Mouse (Mus musculus) hindbrain, postnatal 0 days (tissue): ENCODE data around the gene Pctp. TPM values are rescaled to one million over a fixed set of nuclear protein-coding genes. Genes with fewer than 3 reads are reported as not detected.
A peak's percentile ranks its signal among the peaks of the same experiment; 100 is the strongest.

Experiments
- ATAC-seq: fragments of 200-750 bp; cut with Nextera tagmentation; 2 replicates; pipeline ENCODE4 v1.8.0; 2017; ENCODE audit warnings: mild to moderate bottlenecking, moderate TSS enrichment, moderate library complexity
- DNase-seq: peaks from one replicate; pipeline ENCODE4 v3.0.0-alpha.2; 2015; ENCODE audit warnings: low spot score
- H3K27ac ChIP-seq: fragments of 300-500 bp; sonication (generic); 2 replicates; pipeline ENCODE4 v1.5.1; 2014; ENCODE audit warnings: mild to moderate bottlenecking
- H3K27me3 ChIP-seq: fragments of 300-500 bp; sonication (generic); 2 replicates; pipeline ENCODE4 v1.6.1; 2014; ENCODE audit warnings: low read length, mixed read lengths; ENCODE audit not compliant: insufficient read depth
- H3K36me3 ChIP-seq: fragments of 300-500 bp; sonication (generic); 2 replicates; pipeline ENCODE4 v1.6.1; 2014; ENCODE audit warnings: low read length, mixed read lengths; ENCODE audit not compliant: insufficient read depth
- H3K4me1 ChIP-seq: fragments of 300-500 bp; sonication (generic); 2 replicates; pipeline ENCODE4 v1.6.1; 2014; ENCODE audit warnings: antibody characterized with exemption, low read length, mixed read lengths; ENCODE audit not compliant: insufficient read depth
- H3K4me2 ChIP-seq: fragments of 300-500 bp; sonication (generic); 2 replicates; pipeline ENCODE4 v1.6.1; 2014; ENCODE audit warnings: low read depth, mild to moderate bottlenecking, low read length, moderate library complexity, mixed read lengths
- H3K4me3 ChIP-seq: fragments of 300-500 bp; sonication (generic); 2 replicates; pipeline ENCODE4 v1.5.1; 2014; ENCODE audit warnings: low read length
- H3K9ac ChIP-seq: fragments of 300-500 bp; sonication (generic); replicated peaks from 2 replicates; pipeline ENCODE4 v1.6.1; 2014; ENCODE audit warnings: mild to moderate bottlenecking, low read length, moderate library complexity, mixed read lengths
- H3K9me3 ChIP-seq: fragments of 300-500 bp; sonication (generic); 2 replicates; pipeline ENCODE4 v1.6.1; 2016; ENCODE audit warnings: low read length, mixed read lengths
- CTCF ChIP-seq: IDR thresholded peaks from 2 replicates; pipeline ENCODE4 v1.5.1; 2016; ENCODE audit warnings: antibody characterized with exemption, control low read depth, low read depth
- WGBS: fragments of 180-500 bp; shearing (Covaris S2); extraction: QIAGEN DNeasy Blood & Tissue Kit; methylation state at CpG from one replicate; pipeline ENCODE4 v1.1.7; 2014; 5-methylcytosine and 5-hydroxymethylcytosine counted together
- polyA plus RNA-seq: library from polyadenylated mRNA; unstranded; fragments of >200 nt; fragmentation: Nextera tagmentation; extraction: Ambion mirVana; gene quantifications from 2 replicates; pipeline ENCODE4 v1.2.1, GENCODE M21; 2015
- total RNA-seq: library from RNA; depleted of rRNA; stranded (reverse); fragments of >200 nt; gene quantifications from 2 replicates; pipeline ENCODE4 v1.2.3, GENCODE M21; 2014; rRNA removed

Gene Pctp
- total and polyA plus RNA-seq, 2 experiments from 2014 or later = 0.42 to 1.5 TPM

- Histone ChIP-seq H3K9me3 (no peaks in the 10 kb centered on the region), H3K27me3 (no peaks in the 10 kb centered on the region), H3K36me3 (no peaks in the 10 kb centered on the region), H3K4me2 (no peak overlapping the region), H3K9ac (no peak overlapping the region), H3K27ac (no peak overlapping the region), H3K4me3 (no peak overlapping the region), H3K4me1 (no peaks in the 10 kb centered on the region)
- 76% methylated on average over 4 of the region's 4 CpGs for WGBS
- no peak for TF ChIP-seq CTCF
- DNase-seq = no peak
- ATAC-seq = no peak
Observed at GRCm38 (mm10) chr11:89969131-89969530, 33.6 kb downstream of the Pctp start.

DNA sequence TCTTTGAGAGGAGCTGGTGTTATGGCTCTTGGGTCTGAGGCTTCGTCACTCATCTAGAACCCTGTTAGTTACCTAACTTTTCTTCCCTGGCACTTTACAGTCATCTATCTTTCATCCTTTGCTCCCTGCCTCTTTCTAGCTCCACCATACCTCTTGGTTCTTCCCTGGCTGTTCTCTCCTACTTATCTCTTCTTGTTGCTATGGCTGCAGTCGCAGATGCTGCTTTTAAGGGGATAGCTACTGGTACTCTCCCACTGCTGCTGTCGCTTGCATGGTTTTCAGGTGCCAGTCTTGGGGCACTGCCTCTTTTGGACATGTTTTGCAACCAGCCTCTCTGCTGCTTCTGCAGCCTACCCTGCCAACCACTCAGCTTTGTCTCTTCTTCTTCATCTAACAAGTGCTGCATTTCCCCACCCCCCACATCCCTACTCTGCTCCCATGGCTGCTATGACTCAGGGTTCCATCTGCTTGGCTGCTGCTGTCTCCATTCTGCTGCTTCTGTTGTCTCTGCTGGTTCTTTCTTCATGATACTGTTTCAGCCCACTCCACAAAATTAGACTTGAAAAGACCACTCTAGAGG lies 51.9 kb downstream of the Pctp start:
- Histone ChIP-seq H3K4me1 (no peaks in the 10 kb centered on the region), H3K27me3 (no peaks in the 10 kb centered on the region), H3K36me3 (no peaks in the 10 kb centered on the region), H3K9me3 (no peaks in the 10 kb centered on the region), H3K9ac (no peak overlapping the region), H3K4me2 (no peak overlapping the region), H3K4me3 (no peak overlapping the region), H3K27ac (no peak overlapping the region)
- TF ChIP-seq CTCF = no peak
- 87% methylated on average over 3 of the region's 3 CpGs for WGBS
- DNase-seq (no peak), ATAC-seq (no peak)

DNA sequence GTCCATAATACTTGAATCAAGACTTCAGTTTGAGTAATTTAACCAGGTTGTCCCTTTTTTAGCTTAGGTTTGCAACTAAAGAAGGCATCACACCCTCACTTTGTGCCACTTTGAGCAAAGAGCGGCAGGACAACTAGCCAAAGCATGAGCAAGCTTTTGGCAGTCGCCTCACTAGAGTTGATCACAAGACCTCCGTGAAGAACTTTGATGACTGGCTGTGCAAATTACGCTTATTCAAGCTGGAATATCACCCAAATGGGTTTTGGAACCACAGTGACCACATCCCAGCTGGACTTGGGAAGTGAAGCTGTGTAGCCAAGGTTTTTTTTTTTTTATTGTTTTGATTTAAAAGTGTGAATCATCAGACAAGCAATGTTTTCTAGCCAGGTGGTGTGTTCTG lies 54.9 kb downstream of the Pctp start:
- H3K36me3 ChIP-seq = no peaks in the 10 kb centered on the region
- H3K27me3 ChIP-seq = no peaks in the 10 kb centered on the region
- WGBS = 88% methylated on average over 4 of the region's 4 CpGs
- H3K9ac ChIP-seq = no peak overlapping the region
- no peak for TF ChIP-seq CTCF
- no peak overlapping the region for H3K4me3 ChIP-seq
- H3K4me2 ChIP-seq = no peak overlapping the region
- H3K27ac ChIP-seq = no peak overlapping the region
- DNase-seq (no peak), ATAC-seq (no peak)
- no peaks in the 10 kb centered on the region for H3K4me1 ChIP-seq
- H3K9me3 ChIP-seq = no peaks in the 10 kb centered on the region

DNA sequence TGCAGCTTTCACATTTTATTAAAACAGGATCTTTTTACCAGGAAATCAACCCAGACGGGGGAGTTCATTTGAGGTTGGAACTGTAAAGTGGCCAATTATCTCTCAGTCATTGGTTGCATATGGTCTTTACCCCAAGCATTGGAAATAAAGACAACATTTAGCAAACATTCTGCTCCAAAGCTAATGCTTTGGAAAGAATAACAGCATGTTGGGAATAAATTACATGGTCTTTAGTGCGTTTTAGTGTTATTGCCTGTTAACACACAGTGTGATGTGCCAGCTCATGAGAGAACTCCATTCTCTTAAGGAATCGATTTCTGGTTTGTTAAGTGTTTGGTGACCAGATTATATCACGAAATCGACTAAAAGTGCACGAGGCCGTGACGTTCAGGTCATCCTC lies 57.5 kb downstream of the Pctp start:
- no peak overlapping the region for H3K9ac ChIP-seq
- no peak for TF ChIP-seq CTCF
- H3K4me3 ChIP-seq = no peak overlapping the region
- ATAC-seq (no peak), DNase-seq (no peak)
- no peaks in the 10 kb centered on the region for H3K27me3 ChIP-seq
- H3K4me1 ChIP-seq = no peaks in the 10 kb centered on the region
- no peak overlapping the region for H3K27ac ChIP-seq
- H3K4me2 ChIP-seq = no peak overlapping the region
- H3K36me3 ChIP-seq = no peaks in the 10 kb centered on the region
- H3K9me3 ChIP-seq = no peaks in the 10 kb centered on the region
- 69% methylated on average over 8 of the region's 8 CpGs for WGBS

DNA sequence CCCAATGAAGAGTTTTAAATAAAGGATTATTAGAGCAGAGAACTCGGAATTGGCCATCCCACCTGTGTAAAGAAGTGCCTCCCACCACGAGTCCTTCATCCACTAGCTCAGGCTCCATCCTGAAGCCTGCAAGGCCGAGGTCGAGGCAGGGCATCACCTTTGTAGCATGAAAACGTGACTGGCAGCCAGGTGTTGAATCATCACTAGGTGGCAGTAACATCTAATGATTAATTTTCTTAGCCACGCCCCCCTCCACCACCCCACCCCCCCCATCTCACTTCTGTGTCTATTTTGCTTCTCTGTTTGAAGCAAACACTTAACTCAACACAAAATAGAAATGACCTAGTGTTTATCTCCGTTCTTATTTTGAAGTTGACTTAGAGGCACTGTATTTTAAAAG lies 65.5 kb downstream of the Pctp start:
- Histone ChIP-seq H3K4me1 (no peaks in the 10 kb centered on the region), H3K9me3 (no peaks in the 10 kb centered on the region), H3K36me3 (no peaks in the 10 kb centered on the region), H3K27me3 (no peaks in the 10 kb centered on the region), H3K4me3 (no peak overlapping the region), H3K27ac (no peak overlapping the region), H3K9ac (no peak overlapping the region), H3K4me2 (no peak overlapping the region)
- 39% methylated on average over 7 of the region's 7 CpGs for WGBS
- TF ChIP-seq CTCF = peak; percentile 25; the same call in 1 of the 2 replicates
- DNase-seq (no peak), ATAC-seq (no peak)

Other genes with a start within 250 kb of the Pctp start
- 15.3 and 17.6 TPM in 2 replicates for gene Ankfn1, start 225.2 kb downstream of the Pctp start, total RNA-seq
- 2.4 and 3.0 TPM in 2 replicates for gene Ankfn1, start 225.2 kb downstream of the Pctp start, polyA plus RNA-seq
- 8.6 and 11.6 TPM in 2 replicates for gene Tmem100, start 27.5 kb upstream of the Pctp start, total RNA-seq
- 19.3 and 23.5 TPM in 2 replicates for gene Tmem100, start 27.5 kb upstream of the Pctp start, polyA plus RNA-seq
- gene Gm45716, start 184.8 kb upstream of the Pctp start, total RNA-seq = 5.6 and 13.5 TPM in 2 replicates
- gene Gm45716, start 184.8 kb upstream of the Pctp start, polyA plus RNA-seq = 22.2 and 22.9 TPM in 2 replicates
- 200 and 229 TPM in 2 replicates for gene Mmd, start 246.6 kb upstream of the Pctp start, total RNA-seq
- 97.2 and 101 TPM in 2 replicates for gene Mmd, start 246.6 kb upstream of the Pctp start, polyA plus RNA-seq